Mouse (Mus musculus) cortical plate, adult 2 months (tissue): Measurements from ENCODE around the gene Thap11.

Experiments used
- CTCF ChIP-seq: fragments of 200-500 bp; IDR thresholded peaks from 2 replicates; pipeline ENCODE4 v1.5.1; 2011; ENCODE audit warnings: mild to moderate bottlenecking, control low read depth, low read length; ENCODE audit not compliant: insufficient read depth; ENCODE audit errors: extremely low read depth
- POLR2A ChIP-seq: fragments of 200-500 bp; IDR thresholded peaks from 2 replicates; pipeline ENCODE4 v1.6.1; 2011; ENCODE audit warnings: mild to moderate bottlenecking, low read length, control low read depth; ENCODE audit not compliant: insufficient read depth; ENCODE audit errors: extremely low read depth

DNA sequence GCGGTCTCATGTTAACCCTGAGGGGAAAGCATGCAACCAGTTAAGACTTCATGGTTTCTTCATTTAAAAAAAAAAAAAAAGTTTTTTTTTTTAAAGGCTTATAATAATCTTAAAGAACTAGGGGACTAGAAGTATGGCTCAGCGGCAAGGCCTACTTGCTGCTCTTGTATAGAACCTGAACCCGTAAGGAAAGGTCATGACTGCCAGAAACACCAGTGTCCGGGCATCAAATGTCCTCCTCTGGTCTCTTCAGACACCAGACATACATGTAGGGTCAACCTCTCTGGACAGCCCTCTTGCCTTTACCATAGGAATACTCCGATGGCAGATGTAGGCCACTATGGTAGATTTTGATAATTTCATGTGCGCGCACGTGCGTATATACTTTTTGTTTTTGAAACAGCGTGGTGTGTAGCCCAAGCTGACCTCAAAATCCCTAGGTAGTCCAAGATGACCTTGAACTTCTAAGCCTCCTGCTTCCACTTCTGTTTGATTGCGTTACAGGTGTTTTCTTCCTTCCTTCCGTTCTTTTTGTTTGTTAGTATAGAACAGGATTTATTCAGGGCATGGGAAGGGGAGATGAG is 2.7 kb upstream of the Thap11 start:
- TF ChIP-seq CTCF (no peak), POLR2A (no peak)
